Mouse (Mus musculus): ENCODE data around the gene Ralgps2.

DNA sequence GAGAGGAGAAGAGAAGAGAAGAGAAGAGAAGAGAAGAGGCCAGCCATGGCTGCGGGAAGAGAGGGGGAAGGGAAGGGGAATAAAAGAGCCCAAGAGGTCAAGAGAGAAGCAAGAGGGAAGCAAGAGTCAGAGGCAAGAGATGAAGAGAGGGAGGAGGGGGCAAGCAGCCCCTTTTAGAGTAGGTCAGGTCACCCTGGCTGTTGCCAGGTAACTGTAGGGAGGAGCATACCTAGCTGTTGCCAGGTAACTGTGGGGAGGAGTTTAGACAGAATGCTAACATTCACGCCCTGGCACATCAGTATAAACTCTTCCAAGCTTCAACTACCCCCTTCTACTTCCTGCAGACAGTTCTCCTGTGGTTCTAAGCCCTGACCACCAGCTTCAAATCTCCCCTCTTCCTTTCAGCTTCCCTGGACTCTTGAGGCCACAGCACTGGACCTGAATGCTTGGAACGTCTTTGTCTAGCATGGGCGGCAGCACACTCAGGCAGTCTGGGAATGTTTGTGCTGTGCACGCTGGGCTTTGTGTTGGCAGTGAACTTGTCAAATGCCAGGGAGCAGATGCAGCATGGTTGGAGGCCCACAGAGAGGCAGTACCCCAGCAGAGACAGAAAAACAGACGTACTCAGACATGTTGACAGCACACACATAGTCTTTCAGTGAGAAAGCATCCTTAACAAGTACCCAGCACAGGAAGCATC, 152.1 kb downstream of the Ralgps2 start:
- TF ChIP-seq MAFK (IDR thresholded peaks at IDR 0.05; ENCODE audit: insufficient read depth, low read depth, low read length), result no peak
- no peak for TF ChIP-seq ZC3H11A (IDR thresholded peaks at IDR 0.05; ENCODE audit: borderline replicate concordance, low read depth, low read length)
- no peak for TF ChIP-seq CHD2 (IDR thresholded peaks at IDR 0.05; ENCODE audit: low read depth, low read length)
- TF ChIP-seq ZNF384 (IDR thresholded peaks at IDR 0.05; ENCODE audit: low read depth, low read length), result no peak

All from ES-E14 (cell line).